Mouse (Mus musculus) right cerebral cortex, adult 2 months (tissue): ENCODE data around the gene Abo.

Source experiments
- DNase-seq, 2 experiments: peaks; one replicate each; pipeline ENCODE4 v3.0.0; 2021 to 2022; ENCODE audit warnings: low spot score in 2 of 2

Abo gene

DNA sequence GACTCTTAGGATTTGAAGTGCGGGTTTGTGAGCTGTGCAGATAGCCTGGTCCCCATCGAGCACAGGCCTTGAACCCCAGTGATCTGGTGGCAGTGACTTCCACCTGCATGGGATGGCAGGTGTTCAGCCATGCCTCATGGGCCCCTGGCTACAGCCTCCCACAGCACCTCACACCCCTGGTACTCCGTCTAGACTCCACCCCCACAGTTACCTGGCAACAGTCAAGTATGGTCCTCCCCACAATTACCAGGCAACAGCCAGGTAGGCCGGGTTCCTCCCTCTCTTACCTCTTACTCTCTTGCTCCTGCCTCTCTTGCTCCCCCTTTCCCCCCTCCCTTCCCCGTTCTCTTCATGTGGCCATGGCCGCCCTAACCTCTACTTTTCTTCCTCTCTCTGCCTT, 5.9 kb upstream of the Abo start:
- no peak for DNase-seq

DNA sequence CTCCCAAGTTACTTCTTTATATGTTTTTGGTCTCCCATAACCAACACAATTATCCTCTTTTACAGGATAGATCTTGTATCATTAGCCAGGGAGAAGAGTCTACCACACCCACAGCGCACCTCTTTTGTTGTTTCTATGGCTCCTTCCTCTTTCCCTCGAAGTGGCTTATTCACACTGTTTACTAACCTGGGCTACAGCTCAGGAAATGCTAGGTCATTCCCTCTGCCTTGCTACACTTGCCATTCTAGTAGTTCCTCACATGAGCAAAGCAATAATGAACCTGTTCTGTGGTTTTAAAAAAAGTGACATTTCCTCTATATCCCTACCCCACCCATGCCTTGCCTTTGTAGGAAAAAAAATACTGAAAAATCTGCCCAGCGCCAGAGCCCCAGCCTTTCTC, 1.9 kb downstream of the Abo start:
- no peak for DNase-seq

DNA sequence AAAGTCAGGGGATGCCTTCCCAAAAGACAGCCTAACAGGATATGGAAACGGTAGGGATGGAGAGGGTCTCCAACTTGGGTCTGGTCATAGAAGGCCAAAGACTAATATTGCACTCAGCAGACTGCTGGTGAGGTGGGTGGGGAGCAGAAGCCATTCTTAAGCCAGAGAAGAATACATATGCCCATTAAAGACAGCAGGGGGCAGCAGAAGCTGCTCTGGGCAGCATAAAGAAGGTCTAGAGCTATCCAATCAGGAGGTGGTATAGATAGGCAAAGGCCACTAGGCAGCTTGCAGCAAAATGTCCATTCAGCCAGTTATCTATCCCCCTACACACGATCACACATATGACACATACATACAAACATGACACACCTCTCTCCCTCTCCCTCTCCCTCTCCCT, 17.1 kb downstream of the Abo start:
- peak; percentile 3 to 7 for DNase-seq

DNA sequence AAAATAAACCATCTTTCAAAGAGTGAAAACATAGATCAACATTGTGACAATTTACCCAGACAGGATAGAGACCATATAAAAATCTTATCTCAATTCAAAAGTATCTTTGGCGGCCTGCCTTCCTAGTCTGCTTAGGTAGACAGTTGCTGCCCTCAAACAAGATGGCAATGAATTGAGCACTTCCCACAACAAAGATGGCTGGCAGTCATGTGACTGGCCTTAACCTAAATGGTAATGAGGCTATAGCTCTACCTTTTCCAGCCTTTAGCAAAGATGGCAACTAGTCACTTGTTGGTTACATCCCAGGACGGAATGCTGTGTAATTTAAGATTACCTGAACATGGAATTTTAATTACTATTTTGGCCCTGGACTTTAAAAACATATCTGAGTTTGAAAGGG, 32.3 kb downstream of the Abo start:
- DNase-seq, result no peak

DNA sequence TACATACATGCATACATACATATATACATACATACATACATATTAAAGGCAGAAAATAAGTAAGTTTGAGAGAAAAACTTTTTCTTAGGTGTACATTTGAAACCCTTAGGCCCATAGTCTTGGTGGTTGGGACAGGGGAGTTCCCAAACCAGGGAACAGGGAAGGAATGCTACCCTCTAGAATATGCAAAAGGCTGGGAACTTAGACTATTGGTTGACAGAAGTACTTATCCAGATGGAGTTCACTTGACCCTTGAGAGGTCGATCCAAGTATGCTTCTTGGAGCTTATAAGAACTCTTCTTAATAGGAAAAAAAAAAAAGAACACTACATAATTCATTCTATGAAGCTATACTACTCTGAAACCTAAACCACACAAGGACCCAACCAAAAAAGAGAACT, 36.7 kb downstream of the Abo start:
- DNase-seq, result no peak

DNA sequence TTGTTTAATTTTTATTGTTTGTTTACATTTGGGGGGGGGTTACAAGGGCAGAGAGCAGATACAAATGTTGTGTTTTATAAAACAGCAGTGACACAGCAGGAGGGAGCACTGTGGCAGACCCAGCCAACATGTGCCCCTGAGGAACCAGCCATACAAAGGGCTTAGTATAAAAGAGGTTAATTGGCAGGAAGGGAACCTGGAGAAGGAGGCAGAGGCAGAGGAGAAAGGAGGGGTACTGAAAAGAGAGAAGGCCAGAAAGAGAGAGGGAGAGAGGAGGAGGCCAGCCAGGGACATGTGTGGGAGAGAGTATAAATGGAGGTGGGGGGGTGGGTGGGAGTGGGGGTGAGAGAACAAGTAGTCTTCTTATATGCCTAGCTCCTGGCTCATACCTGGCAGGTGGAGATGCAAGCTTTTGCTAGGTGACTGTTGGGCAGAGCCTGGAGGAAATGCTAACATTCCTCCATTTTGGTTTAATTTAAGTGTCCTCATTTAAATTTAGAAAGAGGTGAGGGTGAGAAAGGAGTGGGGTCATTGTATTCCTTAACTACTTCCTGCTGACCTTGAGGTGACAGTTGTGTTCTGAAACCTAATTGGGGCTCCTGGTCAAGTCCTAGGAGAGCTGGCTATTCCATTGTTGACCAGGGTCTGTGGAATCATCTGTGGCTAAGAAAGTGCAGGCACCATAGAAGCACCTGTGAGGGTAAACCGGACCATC, 37.4 kb downstream of the Abo start:
- DNase-seq, result no peak
